Mouse (Mus musculus) frontal cortex, postnatal 10 days (tissue): Measurements from ENCODE around the gene Gmeb2.

Experiments used
- DNase-seq, 2 experiments: peaks; one replicate each; pipeline ENCODE4 v3.0.0; 2022; ENCODE audit warnings: low spot score in 2 of 2, mixed read lengths in 1 of 2

Gmeb2 gene

DNA sequence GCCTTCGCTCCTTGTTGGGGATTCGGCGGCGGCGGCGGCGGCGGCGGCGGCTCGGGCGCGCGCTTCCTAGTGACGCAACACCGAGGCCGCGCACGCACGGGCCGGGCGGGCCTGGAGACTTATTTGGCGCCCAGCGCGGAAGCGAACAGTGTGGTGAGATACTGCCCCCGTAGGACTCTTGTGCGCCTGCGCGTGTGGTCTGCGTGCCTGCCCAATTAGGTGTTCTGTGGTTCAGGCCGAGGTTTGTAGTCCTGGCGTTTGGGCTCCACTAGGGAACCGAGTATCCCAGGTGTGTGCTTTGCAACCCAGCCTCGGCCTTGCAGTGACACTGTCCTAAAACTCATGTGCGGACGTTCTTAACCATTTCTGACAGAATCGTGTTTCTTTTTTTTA lies at the start of gene Gmeb2:
Gene Gmeb2 (minus strand): TSS at position 78 of the 393 bp plus-strand sequence.
- peak; percentile 91 to 92 for DNase-seq

DNA sequence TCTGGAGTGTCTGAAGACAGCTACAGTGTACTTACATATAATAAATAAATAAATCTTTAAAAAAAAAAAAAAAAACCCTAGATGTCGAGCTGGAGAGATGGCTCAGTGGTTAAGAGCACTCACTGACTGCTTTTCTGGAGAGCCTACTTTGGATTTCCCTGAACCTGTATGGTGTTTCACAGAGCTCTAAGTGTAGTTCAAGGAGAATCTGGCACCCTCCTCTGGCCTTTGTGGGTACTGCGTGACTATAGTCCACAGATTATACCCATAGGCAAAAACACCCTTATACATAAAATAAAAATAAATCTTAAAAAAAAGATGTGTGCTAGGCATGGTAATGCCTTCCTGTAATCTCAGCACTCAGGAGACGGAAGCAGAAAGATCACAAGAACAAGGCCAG lies 46.2 kb upstream of the Gmeb2 start:
- peak; percentile 36 to 50 for DNase-seq

DNA sequence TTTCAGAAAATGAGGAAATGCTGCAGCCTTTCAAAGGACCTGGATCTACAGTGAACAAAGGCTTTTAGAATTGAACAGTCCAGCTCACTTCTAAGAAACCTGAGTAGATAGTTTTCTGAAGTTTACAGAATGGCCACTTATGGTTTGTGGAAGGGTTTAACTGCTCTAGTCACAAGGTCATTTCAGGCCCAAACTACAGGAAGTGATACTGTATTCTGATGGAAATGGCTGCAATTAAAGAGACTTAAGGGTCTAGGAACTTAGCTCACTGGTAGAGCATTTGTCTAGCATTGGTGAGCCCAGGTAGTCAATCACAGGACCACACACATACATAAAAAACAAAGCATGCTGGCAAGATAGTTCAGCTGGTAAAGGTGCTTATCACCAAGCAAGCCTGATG lies 44.7 kb upstream of the Gmeb2 start:
- no peak for DNase-seq

DNA sequence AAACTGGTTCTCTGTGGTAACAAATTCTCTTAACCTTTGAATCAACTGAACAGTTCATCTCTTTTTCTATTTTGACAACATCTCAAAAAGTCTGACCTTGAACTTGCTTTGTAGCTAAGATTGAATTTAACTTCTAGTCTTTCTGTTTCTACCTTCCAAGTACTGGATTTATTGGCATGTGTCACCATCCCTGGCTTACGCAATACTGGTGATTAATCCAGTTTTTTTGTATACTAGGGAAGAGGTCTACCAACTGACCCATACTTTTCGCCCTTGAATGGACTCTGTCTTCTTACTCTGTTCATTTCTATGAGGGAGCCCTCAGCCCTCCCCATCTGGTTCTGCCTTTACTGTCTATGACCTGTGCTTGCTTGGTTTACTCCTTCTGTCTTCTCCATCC lies 38.3 kb upstream of the Gmeb2 start:
- DNase-seq, result no peak

DNA sequence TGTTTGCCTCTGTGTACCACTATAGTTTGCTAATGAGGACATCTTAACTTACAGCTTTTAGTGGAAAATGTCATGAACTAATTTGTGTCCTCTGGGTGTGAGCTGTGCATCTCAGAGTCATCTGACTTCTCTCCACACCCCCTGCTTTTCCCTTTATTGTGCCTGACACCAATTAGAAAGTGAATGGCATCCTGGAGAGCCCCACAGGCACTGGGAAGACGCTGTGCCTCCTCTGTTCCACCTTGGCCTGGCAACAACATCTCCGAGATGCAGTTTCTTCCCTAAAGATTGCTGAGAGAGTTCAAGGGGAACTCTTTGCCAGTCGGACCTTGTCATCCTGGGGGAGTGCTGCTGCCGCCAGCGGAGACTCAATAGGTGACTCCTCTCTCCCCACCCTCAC lies 34.3 kb upstream of the Gmeb2 start:
- no peak for DNase-seq

DNA sequence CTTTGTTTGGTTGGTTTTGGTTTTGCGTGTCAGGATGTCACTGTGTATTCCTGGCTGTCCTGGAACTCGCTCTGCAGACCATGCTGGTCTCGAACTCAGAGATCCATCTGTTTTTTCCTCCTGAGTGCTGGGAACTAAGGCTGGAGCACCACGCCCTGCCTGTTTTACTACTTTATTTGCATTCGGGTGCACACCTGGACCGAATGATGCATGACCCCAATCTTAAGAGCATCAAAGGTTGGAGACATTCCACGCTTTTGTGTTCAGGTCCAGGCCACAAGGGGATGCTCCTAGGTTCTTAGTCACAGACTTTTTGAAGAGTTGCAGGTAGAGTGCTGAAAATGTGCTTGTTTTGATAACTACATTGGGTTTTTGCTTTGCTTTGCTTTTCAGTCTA lies 32.3 kb upstream of the Gmeb2 start:
- no peak for DNase-seq

DNA sequence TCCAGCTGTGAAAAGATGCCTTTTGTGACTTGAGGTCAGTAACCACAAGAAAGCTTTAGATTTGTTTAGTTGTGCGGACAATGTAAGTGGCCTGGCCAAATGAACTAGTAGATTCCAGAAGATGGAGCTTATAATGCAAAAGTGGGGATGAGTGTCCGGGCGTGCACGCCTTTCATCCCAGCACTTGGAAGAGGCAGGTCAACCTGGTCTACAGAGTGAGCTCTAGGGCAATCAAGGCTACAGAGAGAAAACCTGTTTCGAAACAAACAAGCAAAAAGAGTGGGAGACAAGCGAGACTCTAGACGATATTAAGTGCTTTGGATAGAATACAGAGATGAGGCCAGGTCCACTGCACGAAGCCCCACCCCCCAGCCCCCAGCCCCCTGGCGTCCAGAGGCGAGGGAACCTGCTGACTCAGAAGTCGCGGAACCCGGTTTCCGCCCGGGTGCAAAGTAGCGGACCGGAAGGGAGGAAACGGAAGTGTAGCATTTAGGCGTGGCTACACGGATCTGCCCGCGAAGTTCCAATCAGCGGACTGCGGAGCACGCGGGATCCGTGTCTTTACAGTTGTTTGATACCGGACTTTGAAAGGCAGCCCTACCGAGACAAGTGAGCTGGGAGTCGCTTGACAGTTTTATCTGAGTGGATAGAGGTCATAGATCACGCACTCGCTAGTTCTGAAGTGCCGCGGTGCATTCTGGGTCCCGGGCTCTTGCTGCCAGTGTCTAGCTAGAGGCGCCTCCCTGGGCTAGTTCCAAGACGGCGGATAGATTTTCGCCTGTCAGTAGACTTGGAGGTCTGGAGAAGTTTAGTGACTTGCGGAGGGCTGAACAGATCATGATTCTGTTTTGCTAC lies 31.6 kb upstream of the Gmeb2 start, which contains the start of gene Rtel1:
Gene Rtel1 (plus strand): TSS at position 492 of the 855 bp plus-strand sequence.
- peak; percentile 64 to 80 for DNase-seq

DNA sequence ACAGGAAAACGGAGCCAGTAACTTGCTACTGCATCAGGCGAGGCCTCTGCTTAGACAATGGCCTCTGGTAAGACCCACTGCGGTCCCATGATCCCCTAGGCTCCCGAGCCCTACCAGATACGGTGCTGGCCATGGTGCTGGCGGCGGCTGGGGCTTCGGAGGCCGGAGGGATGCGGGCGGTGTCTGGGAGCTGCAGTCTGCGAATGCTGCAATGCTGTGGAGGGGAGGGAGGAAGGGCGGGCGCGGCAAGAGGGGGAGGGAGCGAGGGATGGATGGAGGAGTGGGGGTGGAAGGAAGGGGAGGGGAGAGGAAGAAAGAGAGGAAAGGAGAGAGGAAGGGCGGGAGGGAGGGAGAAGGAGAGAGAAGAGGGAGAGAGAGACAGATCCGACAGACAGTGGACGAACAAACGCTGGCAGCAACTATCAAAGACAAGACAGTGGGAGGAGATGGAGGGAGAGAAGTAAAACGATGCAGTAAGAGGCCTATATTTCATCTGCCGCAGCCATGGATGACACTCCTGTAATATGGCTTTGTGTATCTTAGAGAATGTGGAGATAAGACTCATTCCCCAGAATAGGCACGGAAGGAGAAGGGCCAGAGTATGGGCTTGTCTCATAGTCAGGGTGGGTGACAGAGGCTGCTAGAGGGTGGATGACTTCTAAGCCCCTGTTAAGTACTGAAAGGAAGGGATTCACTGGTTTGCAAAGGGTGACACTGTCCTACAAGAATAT lies 26.4 kb upstream of the Gmeb2 start, which contains the start of gene Stmn3:
Gene Stmn3 (minus strand): TSS at position 421 of the 731 bp plus-strand sequence.
- peak; percentile 56 to 73 for DNase-seq

DNA sequence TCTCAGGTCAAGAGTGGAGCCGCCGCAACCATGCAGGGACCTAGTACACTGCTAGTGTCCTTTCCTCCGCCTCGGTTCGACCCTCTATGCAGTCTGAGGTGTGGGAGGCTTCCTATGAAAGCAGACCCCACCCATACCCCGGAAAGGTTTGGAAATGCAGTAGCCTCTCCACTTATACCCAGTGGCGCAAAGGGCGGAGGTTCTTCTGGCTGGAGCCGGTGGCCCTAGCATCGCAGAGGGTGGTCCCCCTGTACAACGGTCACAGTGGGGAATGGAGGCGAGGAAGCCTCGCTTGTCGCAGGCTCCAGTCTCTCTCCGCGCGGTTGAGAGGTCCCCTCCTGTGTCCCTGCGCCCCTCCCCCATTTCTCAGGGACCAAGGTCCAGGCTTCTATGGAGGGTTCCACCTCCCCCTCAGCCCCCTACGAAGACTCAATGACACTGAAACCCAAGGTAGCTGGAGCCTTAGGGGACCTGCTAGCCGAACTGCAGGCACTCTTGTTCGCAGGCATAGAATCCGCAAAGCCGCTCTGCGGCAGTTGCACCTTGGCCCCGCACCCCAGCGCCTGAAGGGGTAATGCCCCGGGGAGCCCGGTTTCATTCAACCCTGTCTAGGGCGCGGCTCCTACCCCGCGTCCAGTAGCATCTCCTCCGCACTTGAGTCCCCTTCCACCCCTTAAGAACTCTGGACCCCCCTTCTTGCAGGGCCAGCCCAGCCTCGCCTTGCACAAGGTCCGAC lies 25.7 kb upstream of the Gmeb2 start:
- peak in 1 of 2 experiments; percentile 47 for DNase-seq

DNA sequence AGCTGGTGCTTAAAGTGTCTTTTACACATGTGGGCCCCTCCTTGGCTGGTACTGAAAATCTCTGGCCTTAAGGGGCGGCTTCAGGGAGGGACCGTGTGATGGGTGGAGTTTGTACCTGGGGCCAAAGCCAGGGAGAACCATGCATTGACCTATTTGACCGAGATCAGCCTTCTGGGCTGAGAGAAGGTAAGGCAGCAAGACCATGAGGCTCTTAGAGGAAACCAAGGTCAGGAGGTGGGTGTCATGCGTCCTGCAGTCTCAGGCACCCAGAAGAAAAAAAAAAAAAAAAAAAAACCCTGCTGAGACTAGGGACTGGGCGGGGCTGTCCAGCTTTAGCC lies 25.1 kb upstream of the Gmeb2 start:
- no peak for DNase-seq

DNA sequence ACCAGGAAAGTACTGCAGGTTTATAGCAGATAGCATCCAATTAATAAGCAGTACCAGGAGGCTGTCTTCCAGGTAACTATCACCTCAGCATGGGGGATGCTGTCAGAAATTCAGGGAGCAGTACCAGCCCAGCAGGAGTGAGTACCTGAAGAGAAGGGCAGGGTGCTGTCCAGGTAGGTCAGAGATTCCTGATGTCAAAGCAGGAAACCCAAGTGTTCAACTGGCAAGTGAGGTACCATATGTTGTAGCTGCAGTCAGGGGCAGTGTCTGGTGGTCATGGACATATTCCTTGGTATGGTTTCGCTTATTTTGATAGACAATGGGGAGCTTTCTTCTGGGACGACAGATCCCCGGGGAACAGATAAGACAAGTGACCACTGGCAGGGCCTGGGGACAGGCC lies 24.6 kb upstream of the Gmeb2 start:
- DNase-seq, result no peak

DNA sequence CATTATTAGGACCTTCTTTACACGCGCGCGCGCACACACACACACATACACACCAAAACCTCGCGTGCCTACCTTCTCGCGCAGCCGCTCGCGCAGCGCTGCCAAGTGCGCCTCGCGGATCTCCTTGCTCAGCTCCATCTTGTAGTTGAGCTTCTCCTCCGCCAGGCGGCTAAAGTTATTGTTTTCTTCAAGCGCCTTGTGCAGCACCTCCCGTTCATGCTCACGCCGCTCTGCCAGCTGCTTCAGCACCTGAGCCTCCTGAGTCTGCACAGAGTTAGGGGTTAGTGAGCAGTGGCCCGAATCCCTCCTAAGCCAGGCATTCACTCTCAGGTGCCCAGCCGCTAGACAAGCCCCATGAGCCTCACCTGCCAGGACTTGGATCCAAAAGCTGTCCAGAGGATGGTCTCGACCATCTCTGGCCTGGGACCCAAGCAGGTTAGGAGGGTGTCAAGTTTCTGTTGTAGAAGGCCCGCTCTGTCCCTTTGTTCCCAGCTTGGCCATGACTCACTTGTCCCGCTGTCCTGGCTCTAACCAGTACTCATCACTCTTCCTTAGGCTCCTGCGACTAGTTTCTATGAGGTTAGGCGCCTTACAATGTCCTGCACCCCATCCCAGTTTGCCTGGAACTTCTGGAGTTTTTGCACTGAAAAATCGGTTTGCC lies 19.4 kb upstream of the Gmeb2 start:
- DNase-seq, result peak in 1 of 2 experiments; percentile 55

DNA sequence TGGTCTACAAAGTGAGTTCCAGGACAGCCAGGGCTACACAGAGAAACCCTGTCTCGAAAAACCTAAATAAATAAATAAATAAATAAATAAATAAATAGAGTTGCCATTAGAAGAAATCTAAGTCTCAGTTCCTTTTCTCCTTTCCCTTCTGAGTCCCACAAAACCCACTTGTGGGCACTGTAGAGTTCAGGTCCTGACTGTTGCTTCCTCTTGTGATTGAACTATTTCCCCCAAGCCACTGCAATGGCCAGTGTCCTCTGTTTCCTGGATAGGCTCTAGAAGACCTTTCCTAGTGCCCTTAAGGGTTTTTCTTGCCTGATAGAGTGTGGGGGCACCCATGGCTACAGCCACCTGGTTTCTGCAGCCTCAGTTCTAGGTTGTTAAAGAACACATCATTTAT lies 17.1 kb upstream of the Gmeb2 start:
- DNase-seq, result no peak

DNA sequence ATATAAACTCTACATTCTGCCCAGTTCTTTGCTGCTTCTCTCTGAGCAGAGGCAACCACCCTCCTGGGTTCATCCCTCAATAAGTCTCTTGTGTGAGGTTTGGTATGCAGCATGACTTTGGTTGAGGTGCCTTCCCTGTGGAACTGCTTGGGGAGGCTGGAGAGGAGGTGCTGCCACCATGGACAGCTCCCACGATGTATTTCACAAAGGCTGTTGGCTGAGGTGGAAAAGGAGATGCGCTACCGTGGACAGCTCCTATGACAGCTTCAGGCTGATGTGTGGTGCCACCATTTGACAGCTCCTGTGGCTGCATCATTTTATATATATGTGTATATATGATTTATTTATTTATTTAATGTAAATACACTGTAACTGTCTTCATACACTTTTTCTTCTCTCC lies 14.2 kb upstream of the Gmeb2 start:
- DNase-seq, result no peak

DNA sequence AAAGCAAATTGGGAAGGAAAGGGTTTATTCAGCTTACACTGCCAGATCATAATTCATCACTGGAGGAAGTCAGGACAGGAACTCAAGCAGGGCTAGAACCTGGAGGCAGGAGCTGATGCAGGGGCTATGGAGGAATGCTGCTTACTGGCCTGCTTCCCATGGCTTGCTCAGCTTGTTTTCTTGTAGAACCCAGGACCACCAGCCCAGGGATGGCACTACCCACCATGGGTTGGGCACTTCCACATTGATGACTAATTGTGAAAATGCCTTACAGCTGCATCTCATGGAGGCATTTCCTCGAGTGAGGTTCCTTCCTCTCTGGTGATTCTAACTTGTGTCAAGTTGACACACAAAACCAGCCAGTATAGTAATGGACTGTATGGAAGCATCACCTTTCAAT lies 3.1 kb upstream of the Gmeb2 start:
- no peak for DNase-seq

DNA sequence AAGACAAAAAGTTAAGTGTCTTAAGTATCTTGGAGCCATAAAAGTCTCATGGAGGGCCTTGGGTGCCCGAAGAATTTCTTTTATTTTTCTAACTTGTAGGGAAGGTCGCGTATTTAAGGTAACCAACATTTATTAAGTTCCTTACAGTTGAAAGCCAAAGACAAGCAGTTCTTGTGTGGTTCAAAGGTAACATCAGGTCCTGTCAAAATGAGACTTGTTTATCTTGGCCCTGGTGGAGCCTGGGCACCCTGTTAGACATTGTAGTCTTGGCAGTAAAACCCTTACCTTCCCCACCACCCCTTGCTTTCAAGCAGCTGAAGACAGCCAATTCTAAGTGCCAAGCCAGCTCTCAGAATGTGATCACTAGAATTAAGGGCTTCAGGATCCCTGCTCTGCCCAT lies 856 bp upstream of the Gmeb2 start:
- DNase-seq, result no peak

DNA sequence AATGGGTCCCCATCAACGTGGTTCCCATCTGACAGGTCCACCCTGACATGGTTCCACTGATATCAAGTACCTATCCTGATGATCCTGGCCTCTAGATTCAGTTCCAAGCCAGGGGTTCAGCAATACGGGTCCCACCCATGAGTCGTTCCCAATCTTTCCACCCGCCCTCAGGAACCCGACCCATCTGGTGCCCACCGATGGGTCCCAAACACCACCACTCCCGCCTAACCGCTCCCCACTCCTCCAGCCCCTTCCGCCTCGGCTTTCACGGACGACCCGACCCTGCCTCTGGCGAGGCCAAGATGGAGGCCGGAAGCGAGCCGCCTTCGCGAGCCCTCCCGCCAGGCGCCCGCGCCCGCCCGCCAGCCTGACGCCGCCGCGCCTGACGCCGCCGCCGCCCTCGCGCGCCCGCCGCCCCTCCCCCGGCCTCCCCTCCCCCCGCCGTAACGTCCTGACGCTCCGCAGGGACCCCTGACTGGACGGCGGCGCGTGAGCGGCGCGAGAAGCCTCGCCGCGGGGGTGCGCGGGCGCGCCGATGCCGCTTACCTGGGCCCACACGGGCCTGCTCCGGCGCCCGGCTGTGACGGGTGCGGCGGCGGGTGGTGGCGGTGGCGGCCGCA lies 387 bp downstream of the Gmeb2 start:
- DNase-seq, result peak; percentile 75 to 81

DNA sequence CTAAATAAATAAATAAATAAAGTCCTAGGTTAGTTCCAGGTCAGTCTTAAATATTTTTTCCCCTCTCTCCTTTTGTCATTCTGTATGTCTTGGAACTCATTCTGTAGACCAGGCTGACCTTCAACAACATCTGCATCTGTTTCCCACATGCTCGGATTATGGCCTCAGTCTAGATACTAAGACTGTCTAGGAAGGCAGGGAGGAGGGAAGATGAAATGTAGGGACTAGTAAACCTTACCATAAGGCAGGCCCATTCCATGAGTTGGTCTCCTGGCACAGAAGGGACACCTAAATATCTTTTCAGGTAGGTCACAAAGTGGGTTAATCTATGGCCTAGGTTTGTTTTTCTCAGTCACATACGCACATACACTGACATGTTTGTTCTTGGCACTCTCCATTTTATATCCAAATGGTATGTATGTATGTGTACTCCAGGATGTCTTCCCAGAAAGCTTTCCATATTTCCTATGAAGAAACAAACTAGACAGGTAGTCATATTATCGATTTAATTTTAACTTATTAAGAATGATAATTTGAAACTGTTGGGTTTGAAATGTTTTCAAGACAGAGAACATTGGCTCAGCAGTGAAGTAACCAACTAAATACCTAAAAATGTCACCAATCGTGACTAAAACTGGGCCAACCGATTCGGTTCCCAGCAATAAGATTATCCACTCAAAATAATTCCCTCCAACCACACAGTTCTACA lies 1.1 kb downstream of the Gmeb2 start:
- DNase-seq, result no peak

DNA sequence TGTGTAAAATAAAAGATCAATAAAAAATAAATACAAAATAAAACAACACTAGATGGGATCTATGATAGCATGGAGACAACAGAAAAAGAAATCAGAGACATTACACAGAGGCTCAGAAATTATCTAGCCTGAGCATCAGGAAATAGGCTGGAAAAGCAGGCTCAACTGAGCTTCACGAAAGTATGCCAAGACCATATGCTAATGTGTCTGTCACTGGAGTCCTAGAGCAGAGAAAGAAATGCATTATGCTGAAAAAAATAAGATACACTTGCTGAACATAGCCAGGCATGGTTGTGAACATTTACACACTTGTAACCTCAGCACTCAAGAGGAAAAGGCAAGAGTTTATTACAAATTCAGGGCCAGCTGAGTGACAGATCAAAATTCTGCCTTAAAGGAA lies 7.9 kb downstream of the Gmeb2 start:
- DNase-seq, result no peak

DNA sequence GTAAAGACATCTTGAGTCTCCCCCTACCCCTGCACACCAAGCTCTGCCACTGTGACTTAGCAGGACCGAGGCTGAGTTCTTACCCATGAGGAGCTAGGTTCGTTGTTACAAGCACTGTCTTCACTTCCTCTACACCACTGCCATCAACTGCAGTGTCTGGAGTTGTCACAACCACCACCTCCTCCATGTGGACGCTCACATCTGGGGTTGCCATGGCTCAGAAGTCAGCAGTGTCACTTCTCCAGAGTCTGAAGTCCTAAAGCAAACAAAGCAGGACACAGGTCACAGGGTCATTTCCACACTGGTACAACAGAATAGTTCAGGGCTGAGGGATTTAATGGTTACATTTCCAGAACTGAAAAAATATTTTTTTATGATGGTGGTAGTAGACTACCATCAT lies 10.0 kb downstream of the Gmeb2 start:
- DNase-seq, result no peak

DNA sequence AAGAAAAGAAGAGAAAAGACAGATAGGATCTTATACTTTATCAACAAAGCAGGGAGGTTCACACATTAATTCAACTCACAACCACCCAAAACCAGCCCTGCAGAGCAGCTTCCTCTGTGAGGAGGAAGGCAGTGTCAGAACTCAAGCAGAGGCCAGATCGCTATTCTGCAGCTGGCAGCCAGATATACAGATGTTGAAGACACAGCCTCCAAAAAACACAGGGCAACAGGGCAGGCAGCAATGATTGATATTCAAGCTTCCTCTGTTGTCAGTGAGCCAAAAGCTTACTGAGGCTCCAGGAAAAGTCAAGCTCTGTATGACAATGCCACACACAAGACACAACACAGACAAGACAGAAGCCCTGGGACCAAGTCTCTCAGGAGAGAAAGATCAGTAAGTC lies 11.1 kb downstream of the Gmeb2 start:
- DNase-seq, result no peak
